Mouse (Mus musculus) limb, embryonic 11.5 days (tissue): ENCODE results near the gene Kansl1l. TPM values are rescaled to one million over a fixed set of nuclear protein-coding genes. Genes with fewer than 3 reads are reported as not detected.

ENCODE experiments used
- ATAC-seq: fragments of 200-750 bp; cut with Nextera tagmentation; 2 replicates; pipeline ENCODE4 v1.8.0; 2017; ENCODE audit warnings: low read depth; ENCODE audit not compliant: insufficient number of reproducible peaks, low FRiP score, low TSS enrichment
- DNase-seq: peaks from one replicate; pipeline ENCODE4 v3.0.0-alpha.2; 2015; ENCODE audit warnings: low spot score
- H3K27ac ChIP-seq: fragments of 300-500 bp; sonication (generic); replicated peaks from 2 replicates; pipeline ENCODE4 v1.5.1; 2014; ENCODE audit warnings: low read depth, mild to moderate bottlenecking, low read length
- H3K27me3 ChIP-seq: fragments of 300-500 bp; sonication (generic); 2 replicates; pipeline ENCODE4 v1.6.1; 2014; ENCODE audit warnings: mild to moderate bottlenecking, low read length, mixed read lengths; ENCODE audit not compliant: control insufficient read depth, insufficient read depth
- H3K36me3 ChIP-seq: fragments of 300-500 bp; sonication (generic); 2 replicates; pipeline ENCODE4 v1.6.1; 2014; ENCODE audit warnings: mild to moderate bottlenecking, low read length, moderate library complexity, mixed read lengths; ENCODE audit not compliant: control insufficient read depth, insufficient read depth
- H3K4me1 ChIP-seq: fragments of 300-500 bp; sonication (generic); 2 replicates; pipeline ENCODE4 v1.6.1; 2014; ENCODE audit warnings: low read length, mixed read lengths; ENCODE audit not compliant: control insufficient read depth, insufficient read depth
- H3K4me2 ChIP-seq: fragments of 300-500 bp; sonication (generic); 2 replicates; pipeline ENCODE4 v1.6.1; 2014; ENCODE audit warnings: low read depth, mild to moderate bottlenecking, moderate library complexity; ENCODE audit not compliant: severe bottlenecking
- H3K4me3 ChIP-seq: fragments of 300-500 bp; sonication (generic); 2 replicates; pipeline ENCODE4 v1.5.1; 2014; ENCODE audit warnings: low read depth, low read length
- H3K9ac ChIP-seq: fragments of 300-500 bp; sonication (generic); 2 replicates; pipeline ENCODE4 v1.6.1; 2014; ENCODE audit warnings: mild to moderate bottlenecking, low read length
- H3K9me3 ChIP-seq: fragments of 300-500 bp; sonication (generic); 2 replicates; pipeline ENCODE4 v1.6.1; 2016; ENCODE audit warnings: low read length; ENCODE audit not compliant: control insufficient read depth
- WGBS: fragments of 180-500 bp; shearing (Covaris S2); extraction: QIAGEN DNeasy Blood & Tissue Kit; methylation state at CpG from one replicate; pipeline ENCODE4 v1.1.7; 2014; 5-methylcytosine and 5-hydroxymethylcytosine counted together
- polyA plus RNA-seq: library from polyadenylated mRNA; unstranded; fragments of >200 nt; fragmentation: Nextera tagmentation; extraction: Ambion mirVana; gene quantifications from 2 replicates; pipeline ENCODE4 v1.2.1, GENCODE M21; 2014

Gene Kansl1l
- polyA plus RNA-seq, 1 experiment from 2014 or later: 17.0 TPM

GRCm38 (mm10) chr1:66672812-66673211, 144.6 kb downstream of the Kansl1l start:
- Histone ChIP-seq H3K27me3 (no peaks in the 10 kb centered on the region), H3K4me1 (no peaks in the 10 kb centered on the region), H3K36me3 (no peaks in the 10 kb centered on the region), H3K9ac (no peak overlapping the region), H3K4me2 (no peak overlapping the region), H3K27ac (no peak overlapping the region), H3K9me3 (no peaks in the 10 kb centered on the region), H3K4me3 (no peak overlapping the region)
- WGBS: 90% methylated on average over 7 of the region's 7 CpGs
- ATAC-seq: no peak
- DNase-seq: no peak

GRCm38 (mm10) chr1:66671475-66671874, 145.9 kb downstream of the Kansl1l start:
- H3K9me3 ChIP-seq: no peaks in the 10 kb centered on the region
- no peak for ATAC-seq
- no peak overlapping the region for H3K4me2 ChIP-seq
- no peak overlapping the region for H3K4me3 ChIP-seq
- 75% methylated on average over 7 of the region's 7 CpGs for WGBS
- H3K36me3 ChIP-seq: no peaks in the 10 kb centered on the region
- DNase-seq: no peak
- no peaks in the 10 kb centered on the region for H3K4me1 ChIP-seq
- H3K9ac ChIP-seq: no peak overlapping the region
- no peaks in the 10 kb centered on the region for H3K27me3 ChIP-seq
- H3K27ac ChIP-seq: no peak overlapping the region

Other genes with a start within 250 kb of the Kansl1l start
- gene Rpe, start 116.7 kb downstream of the Kansl1l start, polyA plus RNA-seq: 51.7 and 54.9 TPM in 2 replicates
- gene Acadl, start 45.7 kb upstream of the Kansl1l start, polyA plus RNA-seq: 54.1 and 58.4 TPM in 2 replicates
- 26.9 and 27.3 TPM in 2 replicates for gene Myl1, start 127.8 kb upstream of the Kansl1l start, polyA plus RNA-seq
- 92.4 and 97.0 TPM in 2 replicates for gene Lancl1, start 221.3 kb upstream of the Kansl1l start, polyA plus RNA-seq